Mouse (Mus musculus): ENCODE results near the gene Ano9. TPM values are rescaled to one million over a fixed set of nuclear protein-coding genes. Genes with fewer than 3 reads are reported as not detected.

Gene Ano9
- polyA plus RNA-seq, 1 experiment = not detected

DNA sequence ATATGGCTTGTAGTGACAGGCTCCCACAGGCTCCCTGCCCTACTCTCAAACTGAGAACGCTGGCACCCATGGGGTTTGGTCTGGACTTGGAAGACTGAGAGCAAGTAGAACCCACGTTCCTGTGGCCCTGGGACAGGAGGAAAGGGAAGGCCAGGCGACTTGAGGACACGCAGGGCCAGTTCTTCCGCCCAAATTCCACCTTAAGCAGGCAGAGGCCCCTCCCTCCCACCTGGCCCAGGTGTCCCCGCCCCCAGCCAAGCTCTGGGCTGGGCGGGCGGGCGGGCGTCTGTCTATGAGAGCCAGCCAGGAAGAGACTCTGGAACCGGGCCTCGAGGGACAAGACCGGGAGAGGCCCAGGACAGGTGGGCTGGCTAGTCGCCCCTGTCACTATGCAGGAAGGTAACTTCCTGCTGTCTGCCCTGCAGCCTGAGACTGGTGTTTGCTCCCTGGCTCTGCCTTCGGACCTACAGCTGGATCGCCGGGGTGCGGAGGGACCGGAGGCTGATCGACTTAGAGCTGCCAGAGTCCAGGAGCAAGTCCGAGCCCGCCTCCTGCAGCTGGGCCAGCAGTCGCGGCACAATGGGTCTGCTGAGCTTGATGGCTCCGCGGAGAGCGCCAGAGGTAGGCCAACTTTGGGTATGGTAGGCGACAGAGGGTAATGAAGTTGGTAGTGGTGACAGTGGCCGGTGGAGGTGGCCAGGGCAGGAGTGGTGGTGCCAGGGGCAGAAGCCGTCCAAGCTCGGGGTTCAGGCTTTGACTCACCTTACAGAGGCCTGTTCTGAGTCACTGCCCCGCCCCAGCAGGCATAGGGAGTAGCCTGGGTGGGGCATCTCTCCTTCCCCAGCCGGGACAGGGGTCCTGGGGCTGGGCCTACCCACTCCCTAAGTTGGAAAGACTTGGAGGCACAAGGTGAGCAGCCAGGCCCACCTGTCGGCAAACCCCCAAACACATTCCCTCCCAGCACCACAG, 37.8 kb downstream of the Ano9 start:
- H3K4me3 ChIP-seq (ENCODE audit: insufficient read depth, poor library complexity, severe bottlenecking) = no peak overlapping the region
- no peaks in the 10 kb centered on the region for H3K79me2 ChIP-seq (ENCODE audit: control insufficient read depth, insufficient read depth)
- TF ChIP-seq MYOG (IDR thresholded peaks at IDR 0.05; ENCODE audit: control insufficient read depth, extremely low read depth, insufficient read length) = no peak
- no peak for TF ChIP-seq FOSL1 (IDR thresholded peaks at IDR 0.05; ENCODE audit: insufficient read depth, low read length, poor library complexity, severe bottlenecking)
- TF ChIP-seq CTCF (IDR thresholded peaks at IDR 0.05; ENCODE audit: control insufficient read depth, insufficient read depth, insufficient read length) = no peak
- TF ChIP-seq MAX (IDR thresholded peaks at IDR 0.05) = no peak
- no peak for TF ChIP-seq MYOD1 (IDR thresholded peaks at IDR 0.05; ENCODE audit: control insufficient read depth, insufficient read length, low read depth)
- no peak for TF ChIP-seq USF1 (IDR thresholded peaks at IDR 0.05; ENCODE audit: low read depth)
- TF ChIP-seq CEBPB (IDR thresholded peaks at IDR 0.05; ENCODE audit: low read depth) = no peak
- no peaks in the 10 kb centered on the region for H3K36me3 ChIP-seq (ENCODE audit: control insufficient read depth, insufficient read depth)
- H3ac ChIP-seq (ENCODE audit: control insufficient read depth, insufficient read length, low read depth) = no peak overlapping the region
- H3K27me3 ChIP-seq (ENCODE audit: control insufficient read depth, insufficient read depth, insufficient read length) = no peaks in the 10 kb centered on the region
- no peaks in the 10 kb centered on the region for H3K79me3 ChIP-seq (ENCODE audit: low read depth)

- H3K27me3 ChIP-seq (ENCODE audit: control insufficient read depth, insufficient read depth, insufficient read length) = no peaks in the 10 kb centered on the region
- H3K36me3 ChIP-seq (ENCODE audit: control insufficient read depth, insufficient read depth) = no peaks in the 10 kb centered on the region
- no peak overlapping the region for H3K4me3 ChIP-seq (ENCODE audit: insufficient read depth, poor library complexity, severe bottlenecking)
- no peaks in the 10 kb centered on the region for H3K79me3 ChIP-seq (ENCODE audit: low read depth)
- H3ac ChIP-seq (ENCODE audit: control insufficient read depth, insufficient read length, low read depth) = no peak overlapping the region
- TF ChIP-seq FOSL1 (IDR thresholded peaks at IDR 0.05; ENCODE audit: insufficient read depth, low read length, poor library complexity, severe bottlenecking) (no peak), MYOG (IDR thresholded peaks at IDR 0.05; ENCODE audit: control insufficient read depth, extremely low read depth, insufficient read length) (no peak), USF1 (IDR thresholded peaks at IDR 0.05; ENCODE audit: low read depth) (no peak), MYOD1 (IDR thresholded peaks at IDR 0.05; ENCODE audit: control insufficient read depth, insufficient read length, low read depth) (no peak), MAX (IDR thresholded peaks at IDR 0.05) (no peak), CTCF (IDR thresholded peaks at IDR 0.05; ENCODE audit: control insufficient read depth, insufficient read depth, insufficient read length) (no peak)
- H3K79me2 ChIP-seq (ENCODE audit: control insufficient read depth, insufficient read depth) = no peaks in the 10 kb centered on the region
These were observed 38.7 kb downstream of the Ano9 start for GRCm38 (mm10) chr7:141078876-141079275.

DNA sequence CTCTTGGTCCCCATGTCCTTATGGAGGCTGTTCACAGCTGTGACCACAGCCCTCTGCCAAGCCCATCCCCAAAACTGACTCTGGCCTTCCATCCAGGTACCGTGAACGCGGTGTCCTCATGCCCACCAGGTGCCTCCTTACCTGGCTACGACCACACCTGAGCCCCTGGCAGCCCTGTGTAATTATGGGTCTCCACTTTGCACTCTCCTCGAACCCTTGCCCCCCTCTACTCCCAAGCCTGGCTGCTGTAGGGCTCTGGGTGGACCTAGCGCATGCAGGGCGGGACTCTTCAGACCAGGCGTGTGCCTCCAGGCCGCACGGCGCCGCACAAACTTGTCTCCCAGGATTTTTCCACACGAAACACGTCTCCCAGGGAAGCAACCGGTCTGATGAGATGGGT, 39.8 kb downstream of the Ano9 start, which contains the start of gene Pkp3:
TSS of gene Pkp3 (plus strand) at position 378 of the 400 bp plus-strand sequence.
- TF ChIP-seq CEBPB (IDR thresholded peaks at IDR 0.05; ENCODE audit: low read depth) (no peak), FOSL1 (IDR thresholded peaks at IDR 0.05; ENCODE audit: insufficient read depth, low read length, poor library complexity, severe bottlenecking) (no peak), CTCF (IDR thresholded peaks at IDR 0.05; ENCODE audit: control insufficient read depth, insufficient read depth, insufficient read length) (no peak), MYOG (IDR thresholded peaks at IDR 0.05; ENCODE audit: control insufficient read depth, extremely low read depth, insufficient read length) (no peak), MAX (IDR thresholded peaks at IDR 0.05) (no peak), MYOD1 (IDR thresholded peaks at IDR 0.05; ENCODE audit: control insufficient read depth, insufficient read length, low read depth) (no peak), USF1 (IDR thresholded peaks at IDR 0.05; ENCODE audit: low read depth) (no peak)
- no peaks in the 10 kb centered on the region for H3K79me2 ChIP-seq (ENCODE audit: control insufficient read depth, insufficient read depth)
- no peak within 1 kb of the TSS for H3ac ChIP-seq (ENCODE audit: control insufficient read depth, insufficient read length, low read depth)
- H3K4me3 ChIP-seq (ENCODE audit: insufficient read depth, poor library complexity, severe bottlenecking) = no peak within 1 kb of the TSS
- no peaks in the 10 kb centered on the region for H3K36me3 ChIP-seq (ENCODE audit: control insufficient read depth, insufficient read depth)
- H3K79me3 ChIP-seq (ENCODE audit: low read depth) = no peaks in the 10 kb centered on the region
- H3K27me3 ChIP-seq (ENCODE audit: control insufficient read depth, insufficient read depth, insufficient read length) = no peaks in the 10 kb centered on the region

DNA sequence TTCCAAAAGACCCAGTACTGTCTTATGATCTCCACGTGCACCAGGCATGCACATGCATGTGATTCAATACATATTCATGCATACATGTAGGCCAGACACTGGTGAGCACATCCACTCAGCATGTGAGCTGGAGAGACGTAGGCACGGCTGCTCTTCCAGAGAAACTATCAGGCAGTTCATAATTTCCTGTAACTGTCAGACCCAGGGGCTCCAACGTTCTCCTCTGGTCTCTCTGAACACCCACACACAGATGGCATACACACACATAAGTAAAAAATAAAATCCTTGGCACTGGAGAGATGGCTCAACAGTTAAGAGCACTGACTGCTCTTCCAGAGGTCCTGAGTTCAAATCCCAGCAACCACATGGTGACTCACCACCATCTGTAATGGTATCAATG, 43.8 kb downstream of the Ano9 start:
- no peaks in the 10 kb centered on the region for H3K36me3 ChIP-seq (ENCODE audit: control insufficient read depth, insufficient read depth)

GRCm38 (mm10) chr7:141072017-141072745, 45.4 kb downstream of the Ano9 start:
- Histone ChIP-seq H3K4me3 (ENCODE audit: insufficient read depth, poor library complexity, severe bottlenecking) (no peak overlapping the region), H3ac (ENCODE audit: control insufficient read depth, insufficient read length, low read depth) (no peak overlapping the region), H3K79me3 (ENCODE audit: low read depth) (no peaks in the 10 kb centered on the region), H3K27me3 (ENCODE audit: control insufficient read depth, insufficient read depth, insufficient read length) (peaks cover 4% of the 10 kb centered on the region), H3K79me2 (ENCODE audit: control insufficient read depth, insufficient read depth) (no peaks in the 10 kb centered on the region), H3K36me3 (ENCODE audit: control insufficient read depth, insufficient read depth) (no peaks in the 10 kb centered on the region)
- TF ChIP-seq CTCF (IDR thresholded peaks at IDR 0.05; ENCODE audit: control insufficient read depth, insufficient read depth, insufficient read length) (peak; percentile 69), FOSL1 (IDR thresholded peaks at IDR 0.05; ENCODE audit: insufficient read depth, low read length, poor library complexity, severe bottlenecking) (no peak), CEBPB (IDR thresholded peaks at IDR 0.05; ENCODE audit: low read depth) (no peak)

More for the DNA sequence above, 43.8 kb downstream of the Ano9 start:
- peaks cover 4% of the 10 kb centered on the region for H3K27me3 ChIP-seq (ENCODE audit: control insufficient read depth, insufficient read depth, insufficient read length)
- TF ChIP-seq MYOD1 (IDR thresholded peaks at IDR 0.05; ENCODE audit: control insufficient read depth, insufficient read length, low read depth) (no peak), CTCF (IDR thresholded peaks at IDR 0.05; ENCODE audit: control insufficient read depth, insufficient read depth, insufficient read length) (no peak), MYOG (IDR thresholded peaks at IDR 0.05; ENCODE audit: control insufficient read depth, extremely low read depth, insufficient read length) (no peak), USF1 (IDR thresholded peaks at IDR 0.05; ENCODE audit: low read depth) (no peak), FOSL1 (IDR thresholded peaks at IDR 0.05; ENCODE audit: insufficient read depth, low read length, poor library complexity, severe bottlenecking) (no peak), MAX (IDR thresholded peaks at IDR 0.05) (no peak), CEBPB (IDR thresholded peaks at IDR 0.05; ENCODE audit: low read depth) (no peak)
- no peaks in the 10 kb centered on the region for H3K79me3 ChIP-seq (ENCODE audit: low read depth)
- H3K79me2 ChIP-seq (ENCODE audit: control insufficient read depth, insufficient read depth) = no peaks in the 10 kb centered on the region
- H3K4me3 ChIP-seq (ENCODE audit: insufficient read depth, poor library complexity, severe bottlenecking) = no peak overlapping the region
- no peak overlapping the region for H3ac ChIP-seq (ENCODE audit: control insufficient read depth, insufficient read length, low read depth)

All from C2C12 (cell line).